Mouse (Mus musculus): ENCODE measurements around the gene Dnm1. TPM values are rescaled to one million over a fixed set of nuclear protein-coding genes. Genes with fewer than 3 reads are reported as not detected.

The Dnm1 gene
- 1 to 10 TPM; 9.1 TPM for total RNA-seq (2021)
- long read RNA-seq, experiment 1 = 0 reads
- long read RNA-seq, experiment 2 = 0 reads

DNA sequence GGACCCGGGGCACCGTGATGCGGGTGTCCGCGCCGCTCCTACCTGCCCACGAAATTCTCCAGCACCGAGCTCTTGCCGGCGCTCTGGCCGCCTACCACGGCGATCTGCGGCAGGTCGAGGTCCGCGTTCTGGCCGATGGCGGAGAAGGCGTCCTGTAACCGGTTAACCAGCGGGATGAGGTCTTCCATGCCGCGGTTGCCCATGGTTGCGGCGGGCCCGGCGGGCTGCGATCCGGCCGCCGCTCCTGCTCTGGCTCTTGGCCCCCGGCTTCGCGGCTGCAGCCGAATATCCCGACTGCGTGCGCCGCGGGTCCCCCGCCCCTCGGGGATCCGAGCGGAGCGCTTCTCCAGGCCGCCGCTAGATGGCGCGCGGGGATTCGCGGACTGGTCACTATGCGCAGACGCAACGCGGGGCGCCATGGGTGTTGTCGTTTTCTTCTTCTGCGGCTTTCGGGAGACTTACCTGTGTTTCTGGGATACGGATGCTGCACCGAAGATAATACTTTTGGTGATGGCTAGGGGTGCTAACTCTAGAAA lies at the start of gene Dnm1:
Gene Dnm1 (minus strand): TSS at position 332 of the 536 bp plus-strand sequence.
- DNase-seq = peak; percentile 96 to 98
- intact Hi-C loops (cut with DNase I) = loop anchor here (2.0 to 10.0 kb wide), 2 partner anchors 42 to 48 kb away; partner anchors contain the start of gene Ptges2

DNA sequence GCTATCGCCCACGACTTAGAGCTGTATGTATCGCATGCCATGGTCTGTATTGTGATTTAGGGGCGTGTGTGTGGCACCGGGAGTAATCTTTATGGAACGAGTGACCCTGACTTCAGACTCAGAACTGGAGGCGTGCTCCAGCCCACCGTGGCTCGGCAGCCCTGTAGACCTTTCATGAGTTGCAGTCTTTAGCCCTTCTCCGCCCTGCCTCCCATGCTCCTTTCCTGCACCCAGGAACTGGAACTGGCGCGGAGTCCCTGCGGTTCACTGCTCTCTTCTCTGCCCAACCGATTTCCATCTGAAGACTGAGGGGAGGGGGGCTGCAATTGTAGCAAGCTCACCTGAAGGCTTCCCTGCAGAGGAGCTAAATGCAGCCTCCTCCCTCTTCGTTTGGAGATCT lies 43.6 kb upstream of the Dnm1 start:
- intact Hi-C loops (cut with DNase I) = no loop called here
- no peak for DNase-seq

DNA sequence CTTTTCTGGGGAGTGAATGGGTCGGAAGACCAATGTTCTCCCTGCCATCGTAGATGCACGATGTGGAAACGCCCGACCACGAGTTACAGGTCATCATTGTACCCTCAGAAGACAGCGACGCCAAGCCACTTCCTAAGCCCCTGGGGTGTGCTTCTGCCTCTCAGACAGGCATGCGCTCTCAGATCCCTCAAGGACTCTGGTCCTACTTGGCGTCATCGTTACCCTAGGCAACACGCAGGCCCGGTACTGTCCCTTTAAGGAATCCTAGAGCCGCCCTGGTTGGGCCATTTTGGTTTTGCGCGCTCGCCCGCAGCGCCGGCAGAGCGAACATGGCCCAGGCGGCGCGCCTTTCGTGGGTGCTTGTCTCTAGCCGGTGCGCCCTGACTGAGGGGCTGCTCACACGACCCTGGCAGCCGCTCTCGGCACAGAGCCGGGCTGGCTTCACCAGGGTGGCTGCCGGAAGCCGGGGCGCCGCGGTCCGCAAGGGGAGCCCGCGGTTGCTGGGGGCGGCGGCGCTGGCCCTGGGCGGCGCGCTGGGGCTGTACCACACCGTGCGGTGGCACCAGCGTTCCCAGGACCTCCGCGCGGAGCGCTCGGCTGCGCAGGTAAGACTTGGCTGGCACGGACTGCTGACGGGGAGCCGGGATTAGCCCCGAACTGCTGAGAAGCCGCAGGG lies 42.9 kb upstream of the Dnm1 start:
- peak; percentile 87 to 90 for DNase-seq
- intact Hi-C loops (cut with DNase I) = loop anchor here (2.0 kb wide), 1 partner anchor 43 kb away; the partner anchor contains the start of genes Ciz1 and Dnm1

DNA sequence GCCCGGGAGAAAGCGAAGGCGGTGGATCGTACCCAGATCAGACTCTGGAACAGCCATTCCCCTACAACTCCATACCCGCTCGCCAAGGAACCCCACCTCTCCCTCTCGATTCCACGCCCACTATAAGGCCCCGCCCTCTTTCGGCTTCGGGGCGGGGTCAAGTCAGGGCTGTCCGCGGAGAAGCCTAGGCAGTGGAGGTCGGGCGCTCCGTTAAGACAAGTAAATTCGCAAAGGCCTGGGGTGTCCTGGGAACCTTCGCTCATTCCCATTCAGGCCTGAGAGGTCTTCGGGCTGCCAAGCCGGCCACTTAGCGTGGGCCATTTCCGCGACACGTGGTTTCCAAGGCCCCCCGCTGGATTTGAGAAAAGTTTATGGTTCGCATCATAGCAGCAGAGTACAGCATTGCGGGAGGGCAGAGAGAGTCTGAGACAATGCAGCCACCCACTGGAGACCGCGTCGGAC lies 42.4 kb upstream of the Dnm1 start, which contains the start of gene Ptges2:
Gene Ptges2 (plus strand): TSS at position 413 of the 462 bp plus-strand sequence.
- intact Hi-C loops (cut with DNase I) = loop anchor here (2.0 kb wide), 1 partner anchor 43 kb away; the partner anchor contains the start of genes Ciz1 and Dnm1
- DNase-seq = peak; percentile 92 to 95

DNA sequence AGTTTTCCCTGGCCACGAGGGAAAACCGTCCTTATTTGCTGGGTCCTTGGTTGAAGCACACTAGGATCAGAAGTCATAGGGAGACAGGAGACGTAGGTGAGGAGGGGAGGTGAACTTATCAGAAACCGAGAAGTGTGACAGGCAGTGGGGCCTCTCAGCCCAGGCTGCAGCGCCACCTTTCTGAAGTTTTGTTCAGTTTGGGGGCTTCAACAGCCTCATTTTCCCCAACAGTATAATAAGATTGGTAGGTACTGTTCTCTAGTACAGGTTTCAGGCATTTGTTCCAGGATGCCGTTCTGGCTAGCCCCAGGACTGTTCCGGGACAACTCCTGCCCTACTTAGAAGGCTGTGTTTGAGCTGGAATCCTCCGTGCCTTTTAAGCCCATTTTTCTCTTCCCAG lies 41.8 kb upstream of the Dnm1 start:
- DNase-seq = peak; percentile 36 to 44
- intact Hi-C loops (cut with DNase I) = loop anchor here (2.0 to 5.0 kb wide), 2 partner anchors 42 to 88 kb away; partner anchors contain the start of genes Ciz1 and Dnm1

DNA sequence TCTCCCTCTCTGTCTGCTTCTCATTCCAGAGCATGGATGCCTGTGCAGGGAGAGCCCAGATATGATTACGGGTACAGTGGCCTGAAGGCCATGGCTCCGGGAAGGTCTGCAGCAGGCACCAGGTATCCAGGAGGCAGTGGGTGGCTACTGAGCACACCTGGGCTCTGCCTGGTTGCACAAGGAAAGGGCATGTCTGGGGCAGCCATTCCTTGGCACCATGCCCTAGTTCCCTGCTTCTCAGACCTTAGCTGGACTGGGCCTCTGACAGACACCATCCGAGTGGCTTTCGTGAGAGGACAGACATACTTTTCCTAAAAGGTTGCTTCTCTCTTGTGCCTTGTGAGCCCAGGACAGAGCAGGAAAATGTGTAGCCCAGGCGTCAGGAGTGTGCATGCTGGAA lies 38.9 kb upstream of the Dnm1 start:
- peak in 1 of 2 experiments; percentile 18 for DNase-seq
- intact Hi-C loops (cut with DNase I) = loop anchor here (5.0 kb wide), 1 partner anchor 85 kb away; no protein-coding TSS in a partner anchor

DNA sequence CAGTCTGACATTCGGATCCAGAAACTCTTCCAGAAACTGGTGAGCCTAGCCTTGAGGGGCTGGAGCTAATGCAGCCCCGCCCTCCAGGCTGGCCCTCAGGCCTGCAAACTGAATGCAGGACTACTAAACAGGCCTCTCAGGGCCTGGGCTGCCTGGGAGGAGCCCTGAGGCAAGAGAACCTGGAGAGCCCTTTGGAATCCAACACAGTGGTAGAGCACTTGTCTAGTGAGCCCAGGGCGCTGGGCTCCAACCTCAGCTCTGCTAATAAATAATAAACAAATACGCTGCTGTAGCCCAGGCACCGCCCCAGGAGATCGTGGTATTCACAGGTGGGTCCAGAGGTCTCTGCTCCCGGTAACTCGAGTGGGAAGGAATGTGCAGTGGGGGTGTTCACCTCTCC lies 37.7 kb upstream of the Dnm1 start:
- no peak for DNase-seq
- intact Hi-C loops (cut with DNase I) = loop anchor here (5.0 kb wide), 1 partner anchor 84 kb away; no protein-coding TSS in a partner anchor

DNA sequence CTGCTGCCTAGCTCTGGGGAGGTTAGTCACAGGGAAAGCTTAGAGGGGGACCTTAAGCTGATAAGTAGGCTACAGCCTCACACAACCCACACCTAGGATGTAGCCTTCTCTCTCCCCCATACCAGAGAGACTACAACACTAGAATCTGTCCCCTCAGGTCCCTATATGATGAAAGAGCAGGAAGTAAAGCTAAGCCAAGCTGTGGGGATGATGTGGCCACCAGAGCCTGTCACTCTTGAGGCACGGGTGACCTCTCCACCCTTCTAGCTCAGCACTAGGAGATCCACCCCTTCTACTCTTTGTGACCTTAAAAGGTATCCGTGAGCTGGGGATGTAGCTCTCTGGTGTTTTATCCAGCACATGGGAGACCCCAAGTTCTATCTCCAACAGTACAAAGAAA lies 36.0 kb upstream of the Dnm1 start:
- intact Hi-C loops (cut with DNase I) = no loop called here
- DNase-seq = no peak

DNA sequence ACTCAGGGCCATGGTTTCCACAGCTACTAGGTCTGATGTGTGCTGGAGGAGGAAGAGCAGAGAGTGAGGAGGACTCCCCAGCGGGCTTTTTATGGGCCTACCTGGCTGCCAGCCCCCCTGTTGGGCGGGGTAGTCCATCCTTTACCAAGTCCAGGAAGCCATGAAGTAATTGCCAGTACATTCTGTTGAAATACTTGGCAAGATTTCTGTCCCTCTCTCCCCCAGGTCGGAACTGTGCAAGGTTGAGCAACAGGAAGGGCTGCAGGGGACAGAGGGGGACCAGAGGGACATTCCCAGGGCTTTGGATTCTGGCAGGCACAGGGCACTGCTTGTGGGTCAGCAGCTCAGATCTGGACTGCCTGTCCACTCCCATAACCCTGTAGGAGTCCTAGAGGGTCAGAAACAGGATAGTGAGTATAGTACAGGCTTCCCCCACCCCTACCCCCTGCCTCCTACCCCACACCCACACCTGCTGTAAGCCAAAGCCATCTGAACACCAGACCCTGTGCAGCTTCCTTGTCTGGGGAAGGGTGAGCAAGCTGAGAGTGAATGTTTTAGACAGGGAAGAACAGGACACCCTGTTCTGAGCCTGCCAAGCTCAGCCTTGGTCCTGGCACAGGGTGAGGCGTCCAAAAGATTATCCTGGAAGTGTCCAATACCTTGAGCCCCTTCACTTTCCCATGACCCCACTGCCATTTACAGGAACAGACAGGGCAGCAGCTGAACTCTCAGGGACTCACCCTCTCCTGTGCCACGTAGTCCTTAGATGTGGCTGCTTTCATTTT lies 34.8 kb upstream of the Dnm1 start, which contains the start of gene Lcn2:
Gene Lcn2 (minus strand): TSS at position 547 of the 785 bp plus-strand sequence.
- DNase-seq = no peak
- intact Hi-C loops (cut with DNase I) = no loop called here

DNA sequence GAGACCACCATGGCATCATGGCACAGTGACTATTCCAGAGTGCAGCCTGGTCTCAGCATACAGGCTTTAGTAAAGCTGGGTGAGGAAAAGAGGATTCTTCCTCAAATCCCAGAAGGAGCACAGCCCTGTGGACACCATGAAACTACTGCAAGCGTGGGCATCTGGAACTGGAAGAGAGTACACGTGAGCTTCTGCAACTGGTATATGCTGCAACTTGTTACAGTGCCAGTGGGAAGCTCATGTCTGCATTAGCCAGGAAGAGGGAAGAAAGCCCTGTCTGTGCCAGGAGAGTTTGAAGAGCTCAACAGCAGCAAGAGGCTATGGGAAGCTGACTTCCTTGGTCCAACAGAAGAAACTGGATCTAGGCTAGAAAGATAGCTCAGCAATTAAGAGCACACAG lies 29.6 kb upstream of the Dnm1 start:
- intact Hi-C loops (cut with DNase I) = no loop called here
- no peak for DNase-seq

DNA sequence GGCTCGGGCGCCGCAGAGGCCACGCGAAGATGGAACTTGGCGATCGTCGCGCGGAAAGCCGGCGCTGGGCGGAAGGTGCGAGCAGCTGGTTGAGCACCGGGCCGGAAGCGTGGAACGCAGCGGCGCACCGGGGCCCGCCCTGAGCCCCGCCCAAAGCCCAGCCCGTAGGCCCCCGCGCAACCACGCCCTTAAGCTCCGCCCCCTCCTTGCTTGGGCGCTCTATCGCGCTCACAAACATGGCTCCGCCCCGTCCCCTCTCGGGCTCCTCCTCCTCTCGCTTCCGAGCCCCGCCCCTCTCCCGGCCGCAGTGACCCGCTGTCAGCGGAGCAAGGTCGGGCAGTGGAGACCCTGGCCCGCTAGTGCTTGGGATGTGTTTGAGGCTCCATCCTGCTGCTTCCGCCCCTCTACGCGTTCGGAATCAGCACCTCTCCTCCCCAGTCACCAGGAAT lies 28.7 kb upstream of the Dnm1 start, which contains the start of gene 1110008P14Rik:
Gene 1110008P14Rik (minus strand): TSS at position 164 of the 449 bp plus-strand sequence.
- peak; percentile 94 to 97 for DNase-seq
- intact Hi-C loops (cut with DNase I) = no loop called here

DNA sequence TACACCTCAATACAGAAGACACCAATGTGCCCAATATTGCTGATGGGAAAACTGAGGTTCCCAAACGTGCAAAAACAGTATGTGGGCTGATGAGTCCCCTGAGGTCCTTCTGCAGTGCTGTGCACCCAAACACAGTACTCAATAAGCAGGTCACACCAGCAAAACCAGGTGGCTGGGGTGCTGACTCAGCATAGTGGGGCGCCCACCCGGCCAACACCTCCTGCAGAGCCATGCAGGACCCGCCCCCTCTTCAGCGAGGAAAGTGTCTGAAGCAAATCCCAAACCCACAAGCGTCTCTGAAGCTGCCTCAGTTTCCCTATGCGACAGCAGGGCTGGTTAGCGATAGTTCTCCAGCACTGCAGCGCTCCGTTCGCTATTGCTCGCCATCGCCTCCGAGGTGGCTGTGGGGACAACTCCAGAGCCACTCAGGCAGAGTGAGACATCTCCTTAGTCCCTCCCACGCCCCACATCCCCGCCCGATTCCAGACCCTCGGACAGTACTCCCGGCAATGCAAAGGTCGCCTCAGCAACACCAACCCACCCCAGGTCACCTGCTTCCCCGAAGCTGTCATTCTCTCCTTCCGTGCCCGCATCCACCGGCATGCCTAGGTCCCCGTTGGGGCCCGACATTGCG lies 28.1 kb upstream of the Dnm1 start:
- intact Hi-C loops (cut with DNase I) = no loop called here
- no peak for DNase-seq

DNA sequence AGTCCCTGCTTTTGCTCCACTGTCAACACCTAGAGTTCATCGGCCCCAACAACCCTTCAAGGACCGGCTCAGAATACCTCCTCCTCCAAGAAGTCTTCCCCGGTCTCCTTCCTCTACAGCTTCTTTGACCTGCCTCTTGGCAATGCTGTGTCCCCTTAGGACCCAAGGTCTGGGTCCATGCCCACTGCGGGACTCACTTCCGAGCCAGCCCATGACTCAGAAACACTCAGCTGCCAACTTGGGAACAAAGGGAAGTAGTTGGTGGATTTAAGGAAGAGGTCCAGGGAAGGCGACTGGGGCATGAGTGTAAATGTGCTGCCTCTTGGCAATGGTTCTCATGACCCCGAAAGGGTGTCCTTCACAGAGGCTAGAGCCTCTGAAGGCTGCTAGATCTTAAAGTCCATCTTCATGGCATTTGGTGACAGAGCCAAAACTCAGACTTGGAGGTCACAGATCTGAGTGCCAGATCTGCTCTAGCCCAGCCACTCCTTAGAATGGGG lies 26.9 kb upstream of the Dnm1 start:
- DNase-seq = peak in 1 of 2 experiments; percentile 21
- intact Hi-C loops (cut with DNase I) = no loop called here

DNA sequence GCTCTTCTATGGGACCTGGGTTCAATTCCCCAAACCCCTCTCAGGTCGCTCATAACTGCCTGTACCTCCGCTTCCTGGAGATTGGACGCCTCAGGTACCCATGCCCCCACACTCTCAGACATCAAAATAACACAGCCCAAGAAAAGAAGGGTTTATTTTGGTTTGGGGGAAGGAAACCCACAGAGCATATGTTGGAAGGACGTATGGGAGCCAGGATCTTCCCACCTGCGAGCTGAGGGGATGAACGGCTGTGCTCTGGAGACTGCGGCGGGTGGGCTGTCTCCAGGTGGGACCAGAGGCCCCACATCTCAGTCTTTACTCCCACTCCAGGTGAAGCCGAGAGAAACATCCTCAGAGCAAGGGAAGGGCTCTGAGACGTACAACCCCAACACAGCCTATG lies 23.8 kb upstream of the Dnm1 start:
- no peak for DNase-seq
- intact Hi-C loops (cut with DNase I) = no loop called here

DNA sequence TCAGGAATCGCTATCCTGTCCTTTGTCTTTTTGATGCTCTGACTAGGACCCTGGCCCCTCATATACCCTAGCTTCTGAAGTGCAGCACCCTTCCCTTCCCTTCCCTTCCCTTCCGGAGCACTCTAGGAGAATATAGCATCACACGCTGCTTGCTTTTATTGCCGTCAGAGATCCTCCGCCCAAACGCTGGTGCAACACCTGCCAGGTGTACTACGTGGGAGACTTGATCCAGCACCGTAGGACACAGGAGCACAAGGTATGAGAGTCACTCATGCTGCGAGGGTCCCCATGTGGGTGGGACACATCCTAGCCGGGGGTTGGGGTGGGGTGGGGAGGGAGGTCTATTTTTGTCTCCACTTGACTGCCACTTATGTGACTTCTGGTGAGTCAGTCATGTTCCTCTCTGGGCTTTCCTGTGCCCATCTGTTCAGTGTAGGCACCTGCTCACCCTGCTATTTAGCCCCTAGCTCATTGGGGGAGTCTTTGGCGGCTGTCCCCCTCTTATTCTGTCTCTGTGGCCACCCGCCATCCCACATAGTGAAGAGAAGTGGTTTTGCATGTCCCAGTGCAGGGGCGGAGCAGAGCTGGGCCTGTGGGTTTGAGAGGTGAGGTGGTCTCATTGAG lies 22.3 kb upstream of the Dnm1 start:
- intact Hi-C loops (cut with DNase I) = no loop called here

DNA sequence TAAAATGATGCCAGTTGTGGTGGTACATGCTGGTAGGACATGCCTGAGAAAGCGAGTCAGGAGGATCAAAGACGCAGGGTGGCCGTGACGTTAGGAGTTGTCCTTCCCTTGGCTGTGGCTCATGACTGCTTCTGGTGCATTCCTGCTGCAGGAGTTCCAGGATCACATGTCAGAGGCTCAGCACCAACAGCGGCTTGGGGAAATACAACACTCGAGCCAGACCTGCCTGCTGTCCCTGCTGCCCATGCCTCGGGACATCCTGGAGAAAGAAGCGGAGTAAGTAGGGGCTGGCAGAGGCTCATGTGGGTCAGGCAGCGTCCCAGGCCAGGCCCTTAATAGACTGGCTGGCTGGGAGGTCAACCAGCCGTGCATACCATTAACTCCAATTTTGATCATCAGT lies 21.1 kb upstream of the Dnm1 start:
- intact Hi-C loops (cut with DNase I) = no loop called here

More for the DNA sequence above, 22.3 kb upstream of the Dnm1 start:
- no peak for DNase-seq

DNA sequence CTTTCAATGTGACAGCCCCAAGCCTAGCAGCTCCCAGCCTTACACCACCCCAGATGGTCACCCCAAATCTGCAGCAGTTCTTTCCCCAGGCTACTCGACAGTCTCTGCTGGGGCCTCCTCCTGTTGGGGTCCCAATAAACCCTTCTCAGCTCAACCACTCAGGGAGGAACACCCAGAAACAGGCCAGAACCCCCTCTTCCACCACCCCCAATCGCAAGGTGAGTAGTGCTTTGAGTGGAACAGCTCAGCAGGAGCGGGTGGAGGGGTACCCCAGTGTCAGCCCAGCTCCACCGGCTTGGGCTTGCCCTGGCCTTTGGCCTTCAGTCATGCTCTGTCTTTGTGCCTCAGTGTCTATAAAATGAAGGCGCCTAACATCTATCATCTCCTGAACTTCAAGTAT lies 14.2 kb upstream of the Dnm1 start:
- DNase-seq = no peak
- intact Hi-C loops (cut with DNase I) = no loop called here

More for the DNA sequence above, 21.1 kb upstream of the Dnm1 start:
- no peak for DNase-seq

DNA sequence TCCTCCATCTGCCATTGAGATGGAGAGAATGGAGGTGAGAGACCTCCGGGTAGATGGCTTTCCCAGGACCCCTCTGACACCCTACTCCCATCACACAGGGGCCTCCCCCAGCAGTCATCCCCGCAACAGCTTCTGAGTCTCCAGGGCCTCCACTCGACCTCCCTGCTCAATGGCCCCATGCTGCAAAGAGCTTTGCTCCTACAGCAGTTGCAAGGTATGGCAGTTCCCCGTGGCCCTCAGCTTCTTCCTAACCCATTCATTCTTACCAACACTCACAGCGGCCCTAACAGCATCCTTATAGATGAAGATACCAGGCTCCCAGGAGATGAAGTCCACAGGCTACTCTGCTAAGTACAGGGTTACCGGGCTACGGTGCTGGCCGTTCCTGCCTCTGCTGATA lies 11.0 kb upstream of the Dnm1 start:
- no peak for DNase-seq
- intact Hi-C loops (cut with DNase I) = no loop called here

DNA sequence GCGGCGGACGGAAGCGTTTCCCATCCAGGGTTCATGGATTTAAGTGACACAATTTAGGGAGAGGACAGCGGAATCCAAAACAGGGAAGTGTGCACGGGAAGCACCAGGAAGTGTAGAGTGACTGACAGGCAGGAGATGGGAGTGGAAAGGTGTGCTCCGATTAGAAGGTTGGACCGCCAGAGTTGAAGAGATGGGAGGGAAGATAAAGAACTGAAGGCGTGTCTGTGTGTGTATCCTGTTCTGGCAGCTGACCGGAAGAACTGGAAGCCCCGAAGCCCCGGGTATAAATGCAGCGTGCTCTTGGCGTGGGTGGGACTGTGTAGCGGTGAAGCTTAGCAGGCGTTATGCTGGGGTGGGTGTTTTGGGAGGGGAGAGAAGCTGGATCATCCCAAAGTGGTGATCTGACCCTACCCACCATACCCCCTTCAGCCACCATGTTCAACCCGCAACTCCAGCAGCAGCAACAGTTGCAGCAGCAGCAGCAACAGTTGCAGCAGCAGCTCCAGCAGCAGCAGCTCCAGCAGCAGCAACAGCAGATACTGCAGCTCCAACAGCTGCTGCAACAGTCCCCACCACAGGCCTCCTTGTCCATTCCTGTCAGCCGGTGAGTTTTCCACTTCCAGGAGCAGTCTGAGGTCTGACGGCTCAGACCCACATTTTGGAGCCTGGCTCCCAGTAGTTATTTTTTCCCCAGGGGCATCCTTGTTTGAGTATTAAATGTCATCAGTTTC lies 10.4 kb upstream of the Dnm1 start:
- peak in 1 of 2 experiments; percentile 30 for DNase-seq
- intact Hi-C loops (cut with DNase I) = no loop called here

Measured in heart, postnatal 14 days (tissue).